Mouse (Mus musculus): ENCODE results near the gene Nhp2.
A peak's percentile ranks its signal among the peaks of the same experiment; 100 is the strongest.
"Not testable (repeated sequence)": the region's sequence is repeated elsewhere in the genome, so short reads cannot be mapped to it uniquely, and the experiment has no call there.

Gene Nhp2

GRCm38 (mm10) chr11:51606447-51607095, 13.0 kb upstream of the Nhp2 start, which contains the start of gene Hnrnpab:
Gene Hnrnpab, minus strand, starts transcription at chr11:51606847.
- peak; percentile 95 to 97 for DNase-seq (ENCODE audit: low spot score in 2 of 2)

- DNase-seq (ENCODE audit: low spot score in 2 of 2), result no peak
Measured at GRCm38 (mm10) chr11:51607096-51607738, 12.3 kb upstream of the Nhp2 start.

- no peak for DNase-seq (ENCODE audit: low spot score in 2 of 2)
Measured at GRCm38 (mm10) chr11:51609266-51609909, 10.1 kb upstream of the Nhp2 start.

- not testable (repeated sequence) for DNase-seq (ENCODE audit: low spot score in 2 of 2)
Measured at GRCm38 (mm10) chr11:51609940-51610339, 9.6 kb upstream of the Nhp2 start.

GRCm38 (mm10) chr11:51614256-51614655, 5.3 kb upstream of the Nhp2 start:
- DNase-seq (ENCODE audit: low spot score in 2 of 2), result no peak

- DNase-seq (ENCODE audit: low spot score in 2 of 2), result no peak
Measured at GRCm38 (mm10) chr11:51615129-51615528, 4.4 kb upstream of the Nhp2 start.

GRCm38 (mm10) chr11:51615601-51616000, 3.9 kb upstream of the Nhp2 start:
- DNase-seq (ENCODE audit: low spot score in 2 of 2), result peak; percentile 78 to 81

- not testable (repeated sequence) for DNase-seq (ENCODE audit: low spot score in 2 of 2)
Measured at GRCm38 (mm10) chr11:51616113-51616512, 3.4 kb upstream of the Nhp2 start.

GRCm38 (mm10) chr11:51617693-51618092, 1.8 kb upstream of the Nhp2 start:
- DNase-seq (ENCODE audit: low spot score in 2 of 2), result peak; percentile 70 to 75

- DNase-seq (ENCODE audit: low spot score in 2 of 2), result no peak
Measured at GRCm38 (mm10) chr11:51618894-51619408, 584 bp upstream of the Nhp2 start.

- no peak for DNase-seq (ENCODE audit: low spot score in 2 of 2)
Measured at GRCm38 (mm10) chr11:51620084-51620483, 549 bp downstream of the Nhp2 start.

GRCm38 (mm10) chr11:51621776-51622175, 2.2 kb downstream of the Nhp2 start:
- DNase-seq (ENCODE audit: low spot score in 2 of 2), result no peak

GRCm38 (mm10) chr11:51622971-51623491, 3.5 kb downstream of the Nhp2 start:
- no peak for DNase-seq (ENCODE audit: low spot score in 2 of 2)

- no peak for DNase-seq (ENCODE audit: low spot score in 2 of 2)
Measured at GRCm38 (mm10) chr11:51625187-51625820, 5.8 kb downstream of the Nhp2 start.

GRCm38 (mm10) chr11:51627425-51627824, 7.9 kb downstream of the Nhp2 start:
- DNase-seq (ENCODE audit: low spot score in 2 of 2), result no peak

- no peak for DNase-seq (ENCODE audit: low spot score in 2 of 2)
Measured at GRCm38 (mm10) chr11:51627907-51628306, 8.4 kb downstream of the Nhp2 start.

- no peak for DNase-seq (ENCODE audit: low spot score in 2 of 2)
Measured at GRCm38 (mm10) chr11:51629651-51630314, 10.2 kb downstream of the Nhp2 start.

- no peak for DNase-seq (ENCODE audit: low spot score in 2 of 2)
Measured at GRCm38 (mm10) chr11:51632130-51632753, 12.7 kb downstream of the Nhp2 start.

GRCm38 (mm10) chr11:51633200-51633599, 13.7 kb downstream of the Nhp2 start:
- DNase-seq (ENCODE audit: low spot score in 2 of 2), result not testable (repeated sequence)

GRCm38 (mm10) chr11:51633721-51634120, 14.2 kb downstream of the Nhp2 start:
- no peak for DNase-seq (ENCODE audit: low spot score in 2 of 2)

GRCm38 (mm10) chr11:51635127-51635524, 15.6 kb downstream of the Nhp2 start:
- no peak for DNase-seq (ENCODE audit: low spot score in 2 of 2)

All from spleen, postnatal 36 days (tissue).